Mouse (Mus musculus): ENCODE measurements at regions not wholly inside any gene's neighbourhood (a gene's known extent, or its start where the extent isn't known, plus 50 kb on each side); places are given as distances from the start of the nearest gene placed in this dataset.

DNA sequence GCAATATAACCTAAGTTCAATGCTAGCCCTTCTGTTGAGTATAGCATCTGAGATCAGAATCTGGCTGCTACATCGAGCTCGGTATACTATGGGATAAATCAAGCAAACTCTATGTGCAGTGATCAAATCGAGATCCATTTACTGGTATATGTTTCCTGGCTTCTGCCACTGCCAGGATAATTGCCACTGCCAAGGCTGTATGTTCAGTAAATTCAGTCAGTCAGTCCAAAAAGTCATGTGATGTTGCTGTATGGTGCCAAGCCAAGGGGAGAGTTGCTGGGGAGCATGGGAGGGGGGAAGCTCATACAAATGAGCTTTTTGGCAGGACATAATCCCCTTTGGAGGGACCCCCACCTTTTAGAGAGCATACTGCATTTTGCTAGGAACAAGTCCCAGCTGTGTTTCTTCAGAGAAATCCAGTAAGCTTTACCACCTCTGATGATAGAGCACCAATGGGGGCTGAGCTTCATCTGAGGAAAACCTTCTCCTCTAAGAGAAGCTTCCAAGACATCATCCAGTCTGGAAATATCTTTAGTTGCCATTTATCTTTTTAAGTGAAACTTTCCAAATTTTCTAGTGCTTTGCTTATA is 389.3 kb upstream of the Plscr5 start:
- Histone ChIP-seq H3K27ac (ENCODE audit: low read depth, low read length) (no peak overlapping the region), H3K4me1 (ENCODE audit: insufficient read depth, low read length) (no peaks in the 10 kb centered on the region), H3K36me3 (ENCODE audit: insufficient read depth, low read length) (no peaks in the 10 kb centered on the region), H3K27me3 (ENCODE audit: insufficient read depth, low read length) (no peaks in the 10 kb centered on the region), H3K9ac (replicated peaks; ENCODE audit: low read length, poor library complexity, severe bottlenecking) (no peak overlapping the region), H3K9me3 (ENCODE audit: low read length) (no peaks in the 10 kb centered on the region), H3K4me3 (ENCODE audit: low read depth, low read length) (no peak overlapping the region), H3K4me2 (ENCODE audit: low read depth, low read length, poor library complexity, severe bottlenecking) (no peak overlapping the region)
- DNase-seq (ENCODE audit: low spot score) (peak; percentile 75), ATAC-seq (ENCODE audit: low FRiP score) (peak; percentile 34; the same call in 1 of the 2 replicates)
- WGBS, result 80% methylated on average over 3 of the region's 3 CpGs
- TF ChIP-seq CTCF (IDR thresholded peaks at IDR 0.05), result no peak

DNA sequence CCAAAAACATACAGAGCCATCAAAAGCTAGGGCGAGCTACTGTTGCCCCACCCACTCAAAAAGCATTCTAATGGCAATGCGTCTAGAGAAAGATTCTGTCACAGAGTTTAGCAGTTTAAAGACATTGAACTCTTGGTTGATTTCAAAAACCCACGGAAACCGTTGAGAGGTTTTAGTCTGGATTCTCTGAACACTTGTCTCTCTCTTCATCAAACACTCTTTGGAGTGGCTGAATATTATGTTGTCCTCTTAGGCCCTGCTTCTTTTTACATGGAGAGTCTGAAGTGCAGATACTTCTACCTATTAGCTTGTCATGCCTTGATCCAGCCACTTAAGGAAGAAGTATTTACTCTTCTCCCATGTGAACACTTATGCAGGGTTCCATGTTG is 393.9 kb upstream of the Plscr5 start:
- Histone ChIP-seq H3K27ac (ENCODE audit: low read depth, low read length) (no peak overlapping the region), H3K9me3 (ENCODE audit: low read length) (no peaks in the 10 kb centered on the region), H3K4me1 (ENCODE audit: insufficient read depth, low read length) (no peaks in the 10 kb centered on the region), H3K4me3 (ENCODE audit: low read depth, low read length) (no peak overlapping the region), H3K36me3 (ENCODE audit: insufficient read depth, low read length) (no peaks in the 10 kb centered on the region), H3K27me3 (ENCODE audit: insufficient read depth, low read length) (no peaks in the 10 kb centered on the region), H3K4me2 (ENCODE audit: low read depth, low read length, poor library complexity, severe bottlenecking) (no peak overlapping the region), H3K9ac (replicated peaks; ENCODE audit: low read length, poor library complexity, severe bottlenecking) (no peak overlapping the region)
- whole genome bisulfite sequencing, result 87% methylated on average over 4 of the region's 4 CpGs
- DNase-seq (ENCODE audit: low spot score) (no peak), ATAC-seq (ENCODE audit: low FRiP score) (no peak)
- TF ChIP-seq CTCF (IDR thresholded peaks at IDR 0.05), result no peak

- ATAC-seq (ENCODE audit: low FRiP score) (no peak), DNase-seq (ENCODE audit: low spot score) (peak; percentile 69)
- Histone ChIP-seq H3K4me2 (ENCODE audit: low read depth, low read length, poor library complexity, severe bottlenecking) (no peak overlapping the region), H3K27ac (ENCODE audit: low read depth, low read length) (no peak overlapping the region), H3K27me3 (ENCODE audit: insufficient read depth, low read length) (no peaks in the 10 kb centered on the region), H3K4me3 (ENCODE audit: low read depth, low read length) (no peak overlapping the region), H3K4me1 (ENCODE audit: insufficient read depth, low read length) (no peaks in the 10 kb centered on the region), H3K36me3 (ENCODE audit: insufficient read depth, low read length) (no peaks in the 10 kb centered on the region), H3K9me3 (ENCODE audit: low read length) (no peaks in the 10 kb centered on the region), H3K9ac (replicated peaks; ENCODE audit: low read length, poor library complexity, severe bottlenecking) (no peak overlapping the region)
- WGBS, result 87% methylated on average over 10 of the region's 10 CpGs
- no peak for TF ChIP-seq CTCF (IDR thresholded peaks at IDR 0.05)
Measured at GRCm38 (mm10) chr9:91798171-91798836, 394.4 kb upstream of the Plscr5 start.

DNA sequence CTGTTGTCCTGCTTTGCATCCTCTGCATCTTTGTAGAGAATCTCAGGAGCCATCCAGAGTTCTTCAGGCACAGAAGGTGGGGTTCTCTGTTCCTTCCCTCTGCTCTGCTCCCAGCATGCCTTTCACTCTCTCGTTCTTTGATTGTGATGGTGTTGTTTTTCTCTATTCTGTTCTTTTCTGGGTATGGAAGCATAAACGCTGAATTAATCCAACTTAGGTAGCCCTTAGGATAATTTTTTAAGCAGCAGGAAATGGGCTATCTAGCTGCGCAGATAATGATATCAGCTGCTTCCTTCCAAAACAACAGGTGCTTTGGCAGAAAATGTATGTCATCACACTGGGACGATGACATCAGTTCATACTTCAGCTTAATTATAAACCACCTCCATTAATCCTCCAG is 395.8 kb upstream of the Plscr5 start:
- WGBS, result 86% methylated on average over 4 of the region's 4 CpGs
- no peak overlapping the region for H3K4me3 ChIP-seq (ENCODE audit: low read depth, low read length)
- no peak for ATAC-seq (ENCODE audit: low FRiP score)
- H3K36me3 ChIP-seq (ENCODE audit: insufficient read depth, low read length), result no peaks in the 10 kb centered on the region
- H3K27ac ChIP-seq (ENCODE audit: low read depth, low read length), result no peak overlapping the region
- H3K4me2 ChIP-seq (ENCODE audit: low read depth, low read length, poor library complexity, severe bottlenecking), result no peak overlapping the region
- H3K27me3 ChIP-seq (ENCODE audit: insufficient read depth, low read length), result no peaks in the 10 kb centered on the region
- H3K9ac ChIP-seq (replicated peaks; ENCODE audit: low read length, poor library complexity, severe bottlenecking), result no peak overlapping the region
- peak; percentile 68 for DNase-seq (ENCODE audit: low spot score)
- no peaks in the 10 kb centered on the region for H3K4me1 ChIP-seq (ENCODE audit: insufficient read depth, low read length)
- TF ChIP-seq CTCF (IDR thresholded peaks at IDR 0.05), result no peak
- H3K9me3 ChIP-seq (ENCODE audit: low read length), result no peaks in the 10 kb centered on the region

DNA sequence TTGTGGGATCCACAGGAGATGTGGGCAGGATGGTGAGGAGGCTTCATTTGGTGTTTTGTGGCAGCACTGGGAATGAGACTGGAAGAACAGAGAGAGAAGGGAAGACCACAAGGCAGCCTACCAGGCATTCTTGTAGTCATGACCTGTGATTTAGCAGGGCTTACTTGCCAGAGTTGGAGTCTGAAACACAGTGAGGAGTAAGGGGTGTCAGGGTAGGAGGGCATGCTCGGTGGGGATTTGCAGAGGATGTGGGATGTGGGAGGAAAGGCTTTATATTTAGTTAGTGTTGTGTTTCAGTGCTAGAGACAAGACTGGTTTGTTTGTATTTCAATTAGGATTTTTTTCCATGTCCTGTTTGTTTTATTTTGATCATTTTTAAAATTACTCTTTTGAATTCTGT is 387.3 kb upstream of the Zic1 start:
- Histone ChIP-seq H3K27me3 (ENCODE audit: insufficient read depth, low read length) (no peaks in the 10 kb centered on the region), H3K27ac (ENCODE audit: low read depth, low read length) (no peak overlapping the region), H3K36me3 (ENCODE audit: insufficient read depth, low read length) (no peaks in the 10 kb centered on the region), H3K9me3 (ENCODE audit: low read length) (no peaks in the 10 kb centered on the region), H3K4me2 (ENCODE audit: low read depth, low read length, poor library complexity, severe bottlenecking) (no peak overlapping the region), H3K4me1 (ENCODE audit: insufficient read depth, low read length) (no peaks in the 10 kb centered on the region), H3K4me3 (ENCODE audit: low read depth, low read length) (no peak overlapping the region), H3K9ac (replicated peaks; ENCODE audit: low read length, poor library complexity, severe bottlenecking) (no peak overlapping the region)
- ATAC-seq (ENCODE audit: low FRiP score) (no peak), DNase-seq (ENCODE audit: low spot score) (no peak)
- WGBS, result 72% methylated on average over 1 of the region's 1 CpGs
- TF ChIP-seq CTCF (IDR thresholded peaks at IDR 0.05), result no peak

DNA sequence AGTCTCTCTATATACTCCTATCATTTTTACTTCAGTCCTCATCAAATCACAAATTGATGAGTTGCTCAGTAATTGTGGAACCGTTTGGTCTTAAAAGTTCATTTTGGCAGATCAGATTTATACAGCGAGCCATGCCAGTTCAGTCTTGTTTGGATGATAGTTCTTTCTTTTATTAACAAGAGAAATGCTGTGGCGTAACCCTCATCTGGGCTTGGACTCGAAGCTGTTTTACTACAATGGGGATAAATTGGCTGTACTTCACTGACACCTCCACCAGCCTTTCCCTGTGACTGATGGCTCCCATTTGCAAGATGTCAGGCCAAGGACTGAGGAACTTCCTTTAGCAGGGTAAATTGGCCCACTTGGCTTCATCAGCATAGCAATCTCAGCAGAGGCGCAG is 345.5 kb upstream of the Zic1 start:
- H3K4me3 ChIP-seq (ENCODE audit: low read depth, low read length), result no peak overlapping the region
- DNase-seq (ENCODE audit: low spot score) (no peak), ATAC-seq (ENCODE audit: low FRiP score) (no peak)
- 90% methylated on average over 5 of the region's 5 CpGs for WGBS
- no peaks in the 10 kb centered on the region for H3K27me3 ChIP-seq (ENCODE audit: insufficient read depth, low read length)
- H3K36me3 ChIP-seq (ENCODE audit: insufficient read depth, low read length), result no peaks in the 10 kb centered on the region
- H3K9me3 ChIP-seq (ENCODE audit: low read length), result no peaks in the 10 kb centered on the region
- H3K4me2 ChIP-seq (ENCODE audit: low read depth, low read length, poor library complexity, severe bottlenecking), result no peak overlapping the region
- H3K9ac ChIP-seq (replicated peaks; ENCODE audit: low read length, poor library complexity, severe bottlenecking), result no peak overlapping the region
- no peak overlapping the region for H3K27ac ChIP-seq (ENCODE audit: low read depth, low read length)
- no peaks in the 10 kb centered on the region for H3K4me1 ChIP-seq (ENCODE audit: insufficient read depth, low read length)
- TF ChIP-seq CTCF (IDR thresholded peaks at IDR 0.05), result no peak

All from midbrain, postnatal 0 days (tissue).